Mouse (Mus musculus): ENCODE measurements around the gene Rab31.

The Rab31 gene

GRCm38 (mm10) chr17:65741565-65741964 lies 31.0 kb downstream of the Rab31 start:
- DNase-seq (ENCODE audit: extremely low spot score, low spot score), result no peak

GRCm38 (mm10) chr17:65739874-65740725 lies 32.5 kb downstream of the Rab31 start:
- no peak for DNase-seq (ENCODE audit: extremely low spot score, low spot score)

- no peak for DNase-seq (ENCODE audit: extremely low spot score, low spot score)
Observed at GRCm38 (mm10) chr17:65737622-65738021, 34.9 kb downstream of the Rab31 start.

- no peak for DNase-seq (ENCODE audit: extremely low spot score, low spot score)
Observed at GRCm38 (mm10) chr17:65737175-65737574, 35.4 kb downstream of the Rab31 start.

- DNase-seq (ENCODE audit: extremely low spot score, low spot score), result no peak
Observed at GRCm38 (mm10) chr17:65735088-65735487, 37.5 kb downstream of the Rab31 start.

GRCm38 (mm10) chr17:65732666-65733065 lies 39.9 kb downstream of the Rab31 start:
- no peak for DNase-seq (ENCODE audit: extremely low spot score, low spot score)

- no peak for DNase-seq (ENCODE audit: extremely low spot score, low spot score)
Observed at GRCm38 (mm10) chr17:65731710-65732109, 40.8 kb downstream of the Rab31 start.

GRCm38 (mm10) chr17:65729945-65730741 lies 42.4 kb downstream of the Rab31 start:
- DNase-seq (ENCODE audit: extremely low spot score, low spot score), result no peak

- no peak for DNase-seq (ENCODE audit: extremely low spot score, low spot score)
Observed at GRCm38 (mm10) chr17:65726755-65727154, 45.8 kb downstream of the Rab31 start.

- no peak for DNase-seq (ENCODE audit: extremely low spot score, low spot score)
Observed at GRCm38 (mm10) chr17:65726274-65726673, 46.3 kb downstream of the Rab31 start.

GRCm38 (mm10) chr17:65725814-65726213 lies 46.7 kb downstream of the Rab31 start:
- no peak for DNase-seq (ENCODE audit: extremely low spot score, low spot score)

- no peak for DNase-seq (ENCODE audit: extremely low spot score, low spot score)
Observed at GRCm38 (mm10) chr17:65725381-65725780, 47.2 kb downstream of the Rab31 start.

GRCm38 (mm10) chr17:65724254-65724653 lies 48.3 kb downstream of the Rab31 start:
- no peak for DNase-seq (ENCODE audit: extremely low spot score, low spot score)

- no peak for DNase-seq (ENCODE audit: extremely low spot score, low spot score)
Observed at GRCm38 (mm10) chr17:65723633-65724032, 48.9 kb downstream of the Rab31 start.

GRCm38 (mm10) chr17:65721330-65721729 lies 51.2 kb downstream of the Rab31 start:
- DNase-seq (ENCODE audit: extremely low spot score, low spot score), result no peak

GRCm38 (mm10) chr17:65719826-65720225 lies 52.7 kb downstream of the Rab31 start:
- DNase-seq (ENCODE audit: extremely low spot score, low spot score), result no peak

GRCm38 (mm10) chr17:65718578-65718977 lies 54.0 kb downstream of the Rab31 start:
- no peak for DNase-seq (ENCODE audit: extremely low spot score, low spot score)

- no peak for DNase-seq (ENCODE audit: extremely low spot score, low spot score)
Observed at GRCm38 (mm10) chr17:65717658-65718199, 54.8 kb downstream of the Rab31 start.

GRCm38 (mm10) chr17:65714060-65714459 lies 58.5 kb downstream of the Rab31 start:
- DNase-seq (ENCODE audit: extremely low spot score, low spot score), result no peak

- DNase-seq (ENCODE audit: extremely low spot score, low spot score), result no peak
Observed at GRCm38 (mm10) chr17:65712861-65713535, 59.6 kb downstream of the Rab31 start.

- no peak for DNase-seq (ENCODE audit: extremely low spot score, low spot score)
Observed at GRCm38 (mm10) chr17:65711779-65712178, 60.8 kb downstream of the Rab31 start.

GRCm38 (mm10) chr17:65710576-65710975 lies 62.0 kb downstream of the Rab31 start:
- DNase-seq (ENCODE audit: extremely low spot score, low spot score), result no peak
